Mouse (Mus musculus): ENCODE measurements at regions not wholly inside any gene's neighbourhood (a gene's known extent, or its start where the extent isn't known, plus 50 kb on each side); places are given as distances from the start of the nearest gene placed in this dataset.

- no peak for TF ChIP-seq POLR2A (IDR thresholded peaks at IDR 0.05; ENCODE audit: low read depth, low read length)
- TF ChIP-seq CTCF (IDR thresholded peaks at IDR 0.05; ENCODE audit: borderline replicate concordance, insufficient read depth, low read length) = no peak
Measured at GRCm38 (mm10) chr17:70930600-70930999, 71.8 kb upstream of the Myom1 start.

All from embryonic fibroblast, embryonic 13.5 days (primary cell).